ENCODE assay signal across 22 mouse cellular contexts in genomic region chr5:20065081-20065480, GRCm38 (mm10).
"Had no signal": no experiment of that assay in that cellular context is flagged by ENCODE, and none has a peak within 500 bp of the region (broad histone marks: within the 10 kb centered on the region; RNA-seq: fewer than 3 reads in every experiment).

No protein-coding gene starts in this region.

- H3K9ac ChIP-seq: kidney, embryonic 15.5 days; limb, embryonic 12.5 days; limb, embryonic 15.5 days; liver, embryonic 14.5 days; liver, postnatal 0 days; lung, embryonic 14.5 days; midbrain, embryonic 12.5 days; midbrain, embryonic 15.5 days; neural tube, embryonic 13.5 days had no signal

- H3K27ac ChIP-seq: kidney, embryonic 15.5 days; limb, embryonic 12.5 days; limb, embryonic 15.5 days; liver, embryonic 14.5 days; macrophage; midbrain, embryonic 12.5 days; midbrain, embryonic 15.5 days; neural tube, embryonic 13.5 days; stomach, postnatal 0 days had no signal

- H3K4me3 ChIP-seq: kidney, embryonic 15.5 days; limb, embryonic 12.5 days; limb, embryonic 15.5 days; midbrain, embryonic 12.5 days; midbrain, embryonic 15.5 days; neural tube, embryonic 13.5 days had no signal

- DNase-seq: kidney, postnatal 10 days; kidney, postnatal 36 days; left cerebral cortex, postnatal 4 days; liver, postnatal 0 days; lung, embryonic 14.5 days; right cerebral cortex, adult 18-20 months; right cerebral cortex, postnatal 14 days; right cerebral cortex, postnatal 4 days; thymus, adult 2 months; thymus, postnatal 14 days; thymus, postnatal 4 days had no signal

- H3K4me2 ChIP-seq: kidney, embryonic 15.5 days; limb, embryonic 12.5 days; limb, embryonic 15.5 days; liver, embryonic 11.5 days; lung, embryonic 14.5 days; midbrain, embryonic 12.5 days; midbrain, embryonic 15.5 days; neural tube, embryonic 13.5 days had no signal

- H3K36me3 ChIP-seq: kidney, embryonic 15.5 days; limb, embryonic 12.5 days; limb, embryonic 15.5 days; midbrain, embryonic 12.5 days; midbrain, embryonic 15.5 days; neural tube, embryonic 13.5 days had no signal

- H3K4me1 ChIP-seq: kidney, embryonic 15.5 days; limb, embryonic 12.5 days; limb, embryonic 15.5 days had no signal

- H3K27me3 ChIP-seq: kidney, embryonic 15.5 days; limb, embryonic 12.5 days; limb, embryonic 15.5 days; midbrain, embryonic 12.5 days; midbrain, embryonic 15.5 days; neural tube, embryonic 13.5 days had no signal

- ATAC-seq: liver, postnatal 0 days; lung, postnatal 0 days; midbrain, embryonic 15.5 days had no signal

- H3K9me3 ChIP-seq: kidney, embryonic 15.5 days; limb, embryonic 12.5 days; limb, embryonic 15.5 days; midbrain, embryonic 12.5 days; midbrain, embryonic 15.5 days; neural tube, embryonic 13.5 days had no signal
